Mouse (Mus musculus): ENCODE data around the gene Srsf1.

Gene Srsf1

GRCm38 (mm10) chr11:88071113-88071512, 23.9 kb downstream of the Srsf1 start:
- DNase-seq (ENCODE audit: low read depth) = no peak

- no peak for DNase-seq (ENCODE audit: low read depth)
Observed at GRCm38 (mm10) chr11:88073343-88073875, 26.2 kb downstream of the Srsf1 start.

- DNase-seq (ENCODE audit: low read depth) = no peak
Observed at GRCm38 (mm10) chr11:88075701-88076100, 28.5 kb downstream of the Srsf1 start.

- no peak for DNase-seq (ENCODE audit: low read depth)
Observed at GRCm38 (mm10) chr11:88076394-88076793, 29.2 kb downstream of the Srsf1 start.

GRCm38 (mm10) chr11:88083699-88084098, 36.5 kb downstream of the Srsf1 start:
- DNase-seq (ENCODE audit: low read depth) = no peak

GRCm38 (mm10) chr11:88086737-88087627, 39.8 kb downstream of the Srsf1 start:
- DNase-seq (ENCODE audit: low read depth) = peak; percentile 84

GRCm38 (mm10) chr11:88089150-88089549, 42.0 kb downstream of the Srsf1 start:
- no peak for DNase-seq (ENCODE audit: low read depth)

- no peak for DNase-seq (ENCODE audit: low read depth)
Observed at GRCm38 (mm10) chr11:88090293-88090692, 43.1 kb downstream of the Srsf1 start.

- no peak for DNase-seq (ENCODE audit: low read depth)
Observed at GRCm38 (mm10) chr11:88091949-88092348, 44.8 kb downstream of the Srsf1 start.

GRCm38 (mm10) chr11:88097173-88097572, 50.0 kb downstream of the Srsf1 start:
- peak; percentile 33 for DNase-seq (ENCODE audit: low read depth)

- no peak for DNase-seq (ENCODE audit: low read depth)
Observed at GRCm38 (mm10) chr11:88098021-88098729, 51.0 kb downstream of the Srsf1 start, which contains the start of gene Cuedc1. Cuedc1 (plus strand) TSS chr11:88098058.

- peak; percentile 83 for DNase-seq (ENCODE audit: low read depth)
Observed at GRCm38 (mm10) chr11:88098787-88099598, 51.8 kb downstream of the Srsf1 start.

- peak; percentile 73 for DNase-seq (ENCODE audit: low read depth)
Observed at GRCm38 (mm10) chr11:88099599-88100023, 52.4 kb downstream of the Srsf1 start.

- no peak for DNase-seq (ENCODE audit: low read depth)
Observed at GRCm38 (mm10) chr11:88100170-88100569, 53.0 kb downstream of the Srsf1 start.
